Mouse (Mus musculus) left cerebral cortex, postnatal 14 days (tissue): ENCODE data around the gene Tlr5. TPM values are rescaled to one million over a fixed set of nuclear protein-coding genes. Genes with fewer than 3 reads are reported as not detected.

Experiments used
- DNase-seq, 2 experiments: peaks; one replicate each; pipeline ENCODE4 v3.0.0; 2021 to 2022; ENCODE audit warnings: low spot score in 2 of 2, mixed read lengths in 1 of 2
- intact Hi-C: fragments of 180-260 bp; cut with DNase I; formaldehyde crosslinking; loops from one replicate; pipeline ENCODE4 v1.15.1; 2025
- total RNA-seq, 2 experiments: library from RNA; stranded (reverse); gene quantifications; 2 replicates each; pipeline ENCODE4 v1.2.3; 2021

Tlr5 gene
- total RNA-seq, 2 experiments from 2014 or later, result 0.44 to 0.70 TPM

DNA sequence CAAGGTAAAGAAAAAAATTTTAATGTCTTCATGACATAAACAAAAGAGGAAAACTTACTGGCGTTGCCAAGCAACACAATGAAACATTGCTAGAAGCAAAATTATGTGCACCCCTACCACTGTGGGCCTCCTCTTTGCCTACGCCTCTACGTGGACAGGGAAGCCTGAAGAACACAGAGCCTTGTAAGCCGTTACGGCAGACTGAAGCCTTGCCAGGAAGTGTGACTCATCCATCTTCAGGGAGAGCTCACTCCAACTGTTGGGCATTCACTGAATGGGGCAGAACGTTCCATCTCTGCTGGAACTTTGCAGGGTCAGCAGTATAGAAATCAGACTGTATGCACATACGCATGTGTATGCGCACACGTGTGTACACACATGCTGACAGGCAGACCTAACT, 3.3 kb upstream of the Tlr5 start:
- DNase-seq, result peak; percentile 77 to 92
- intact Hi-C loops, result no loop called here

DNA sequence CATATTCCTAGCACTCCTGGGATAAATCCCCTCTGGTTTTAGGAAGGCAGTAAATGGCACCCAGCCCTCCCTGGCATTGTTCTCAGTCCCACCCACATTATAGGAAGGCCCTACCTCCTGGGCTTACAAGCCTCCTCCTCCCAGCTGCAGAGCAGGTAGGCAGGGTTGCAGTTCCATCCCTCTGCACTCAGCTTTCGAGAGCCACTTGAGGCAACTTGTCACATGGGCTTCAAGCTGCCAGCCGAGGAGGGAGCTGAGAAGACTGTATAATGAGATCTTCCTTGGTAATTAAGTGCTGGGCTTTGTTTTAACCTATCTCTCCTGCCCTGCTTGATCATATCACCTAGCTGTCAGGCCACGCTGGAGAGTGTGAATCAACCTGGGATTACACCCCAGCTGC, 1.4 kb upstream of the Tlr5 start:
- no peak for DNase-seq
- intact Hi-C loops, result no loop called here

DNA sequence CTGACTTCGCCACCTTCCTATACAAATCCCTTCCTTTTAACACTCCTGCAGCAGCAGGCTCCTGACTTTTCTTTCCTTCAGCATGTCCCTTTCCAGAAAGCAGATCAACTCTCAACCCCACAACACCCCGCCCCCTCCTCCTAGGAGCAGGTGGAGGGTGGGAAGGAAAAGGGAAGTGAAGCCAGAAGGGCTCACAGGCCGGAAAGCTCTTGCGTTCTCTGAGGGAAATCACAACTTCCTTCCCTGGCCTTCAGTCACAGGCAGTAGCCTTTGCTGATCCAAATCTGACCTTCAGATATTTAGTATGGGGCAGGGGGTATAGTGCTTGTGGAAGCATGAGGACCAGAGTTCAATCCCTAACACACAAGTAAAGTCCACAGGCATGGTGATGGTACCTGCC, 921 bp upstream of the Tlr5 start:
- DNase-seq, result no peak
- intact Hi-C loops, result no loop called here

DNA sequence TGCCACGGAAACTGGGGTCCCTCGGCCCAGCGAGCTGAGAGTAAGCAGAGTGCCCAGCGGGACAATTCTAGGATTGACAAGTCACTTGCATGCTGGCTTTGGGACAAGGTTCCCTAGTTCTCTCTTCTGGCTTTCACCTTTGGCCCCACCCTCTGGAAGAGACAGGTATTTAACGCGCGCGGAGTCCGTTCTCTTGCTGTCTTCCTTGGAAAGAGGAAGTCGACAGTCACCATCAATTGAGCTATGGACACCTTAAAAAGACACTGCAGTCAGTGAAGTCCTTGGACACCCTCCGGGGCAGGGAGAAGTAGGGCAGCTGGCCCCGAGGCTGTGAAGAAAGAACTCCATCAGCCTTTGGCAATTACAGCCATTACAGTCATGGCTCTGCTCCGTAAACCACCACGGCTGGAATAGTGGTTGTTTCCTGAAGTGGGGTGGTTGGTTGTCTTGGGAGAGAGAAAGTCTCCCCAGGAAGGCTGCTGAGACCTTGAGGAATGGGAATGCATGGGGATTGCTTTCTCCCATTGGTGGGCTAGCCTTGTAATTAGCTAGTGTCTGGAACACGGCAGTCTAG, 546 bp downstream of the Tlr5 start:
- no peak for DNase-seq
- intact Hi-C loops, result no loop called here

DNA sequence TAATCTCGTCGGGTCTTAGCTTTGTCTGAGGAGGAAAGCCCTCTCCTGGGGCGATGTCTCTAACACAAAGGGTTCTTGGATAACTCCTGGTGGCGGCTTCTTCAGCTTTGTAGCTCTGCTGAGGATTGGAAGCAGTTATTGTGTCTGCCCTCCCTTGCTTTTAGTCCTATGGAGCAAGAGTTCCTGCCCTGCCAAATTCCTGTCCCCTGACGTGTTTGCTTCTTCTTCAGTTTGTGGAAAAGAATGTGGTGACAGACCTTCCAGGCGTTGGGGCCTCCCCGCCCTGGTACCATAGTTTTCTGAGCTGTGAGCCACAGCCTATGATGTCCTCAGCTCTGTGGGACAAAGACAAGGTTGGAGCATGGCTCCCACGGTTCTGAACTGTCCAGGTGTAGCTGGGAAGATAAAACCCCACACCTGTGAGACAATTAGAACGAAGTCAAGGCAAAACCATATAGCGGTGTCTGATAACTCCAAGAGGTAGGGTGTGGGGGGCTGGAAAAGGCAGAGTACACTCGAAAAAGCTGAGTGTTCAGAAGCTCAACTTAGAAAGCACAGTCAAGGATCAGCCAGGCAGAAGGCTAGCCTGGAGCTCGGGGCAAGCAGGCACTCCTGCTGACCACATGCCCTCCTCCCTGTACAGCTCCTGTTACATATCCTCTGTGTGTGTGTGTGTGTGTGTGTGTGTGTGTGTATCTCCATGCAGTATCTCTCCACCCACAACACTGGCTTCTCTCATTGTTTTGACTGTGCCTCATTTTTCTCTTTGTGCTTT, 1.8 kb downstream of the Tlr5 start:
- intact Hi-C loops, result no loop called here
- no peak for DNase-seq

DNA sequence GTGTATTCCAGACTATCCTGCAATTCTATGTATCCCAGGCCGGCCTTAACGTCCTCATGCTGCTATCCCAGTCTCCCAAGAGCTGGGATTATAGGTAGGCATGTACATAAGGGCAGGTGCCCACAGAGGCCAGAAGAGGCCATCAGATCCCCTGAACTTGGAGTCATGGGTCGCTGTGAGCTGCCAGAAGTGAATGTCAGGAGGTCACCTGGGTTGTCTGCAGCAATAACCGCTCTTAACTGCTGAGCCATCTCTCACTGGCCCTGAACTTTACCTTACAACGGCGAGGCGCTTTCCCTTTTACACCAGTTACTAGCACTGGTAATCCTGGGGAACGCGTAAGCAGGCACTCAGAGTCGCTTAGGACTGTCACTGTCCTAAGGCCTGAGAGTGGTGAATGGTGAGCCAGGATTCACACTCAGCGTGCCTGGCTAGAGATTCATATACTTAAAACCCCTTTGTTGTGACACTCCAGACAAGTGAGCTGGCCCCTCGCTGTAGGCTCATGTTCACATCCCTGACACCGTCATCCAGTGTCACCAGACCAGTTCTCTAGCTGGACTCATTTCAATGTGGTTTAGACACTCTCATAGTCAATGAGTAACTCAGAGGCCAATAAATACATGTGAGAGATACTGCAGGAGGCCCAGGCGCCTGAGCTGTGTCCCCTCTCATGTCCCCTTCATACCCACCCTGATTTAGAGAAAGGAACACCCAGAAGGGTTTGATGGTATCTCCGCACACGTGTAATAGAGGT, 2.6 kb downstream of the Tlr5 start:
- intact Hi-C loops, result no loop called here
- no peak for DNase-seq

DNA sequence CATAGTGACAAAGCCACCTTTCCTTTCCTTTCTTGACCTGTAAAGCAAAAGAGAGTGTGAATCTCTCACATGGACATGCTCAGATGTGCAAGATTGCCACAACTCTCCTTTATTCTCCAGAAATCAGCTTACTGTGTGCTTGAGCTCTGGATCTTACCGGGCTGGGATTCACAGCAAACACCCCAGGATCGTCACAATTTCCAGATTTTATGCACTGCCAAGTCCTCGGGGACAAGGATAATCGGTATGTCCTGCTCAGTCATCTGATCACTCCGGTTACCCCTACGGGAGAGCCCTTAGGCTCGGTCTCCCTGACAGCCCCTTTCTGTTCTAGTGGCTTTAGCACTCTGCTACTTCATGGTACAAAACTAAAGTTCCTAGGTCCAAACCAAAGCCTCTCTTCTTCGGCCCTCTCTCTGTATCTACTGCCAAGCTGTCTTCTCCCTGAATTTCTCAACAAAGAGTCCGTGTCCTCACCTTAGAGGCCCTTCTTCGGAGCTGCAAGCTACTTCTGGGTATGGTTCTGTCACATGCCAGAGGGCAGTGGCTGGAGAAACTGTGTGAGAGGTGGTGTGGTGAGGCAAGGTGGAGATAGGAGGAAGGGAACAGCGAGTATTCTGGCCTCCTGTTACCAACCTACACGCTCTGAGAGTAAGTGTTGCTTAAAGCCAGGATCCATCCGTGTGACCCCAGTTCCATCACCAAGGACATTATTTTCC, 3.4 kb downstream of the Tlr5 start:
- intact Hi-C loops, result no loop called here
- DNase-seq, result no peak

DNA sequence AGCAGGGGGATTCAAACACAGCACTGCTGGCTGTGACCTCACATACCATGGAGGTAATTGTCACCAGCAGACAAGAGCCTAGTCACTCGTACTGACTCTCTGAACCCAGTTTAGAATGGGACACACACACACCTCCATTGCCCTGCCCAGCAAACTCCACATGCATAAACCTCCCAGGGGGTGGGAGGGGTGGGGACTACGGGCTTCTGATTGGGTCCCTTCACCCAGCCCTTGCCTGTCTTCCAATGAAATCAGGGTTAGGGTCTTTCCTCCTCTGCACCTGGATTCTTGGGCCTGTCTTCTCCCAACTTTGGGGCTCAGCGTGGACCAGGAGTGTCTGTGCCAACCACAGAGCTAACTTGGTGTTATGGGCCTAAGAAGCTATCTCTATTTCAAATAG, 4.2 kb downstream of the Tlr5 start:
- DNase-seq, result no peak
- intact Hi-C loops, result no loop called here

DNA sequence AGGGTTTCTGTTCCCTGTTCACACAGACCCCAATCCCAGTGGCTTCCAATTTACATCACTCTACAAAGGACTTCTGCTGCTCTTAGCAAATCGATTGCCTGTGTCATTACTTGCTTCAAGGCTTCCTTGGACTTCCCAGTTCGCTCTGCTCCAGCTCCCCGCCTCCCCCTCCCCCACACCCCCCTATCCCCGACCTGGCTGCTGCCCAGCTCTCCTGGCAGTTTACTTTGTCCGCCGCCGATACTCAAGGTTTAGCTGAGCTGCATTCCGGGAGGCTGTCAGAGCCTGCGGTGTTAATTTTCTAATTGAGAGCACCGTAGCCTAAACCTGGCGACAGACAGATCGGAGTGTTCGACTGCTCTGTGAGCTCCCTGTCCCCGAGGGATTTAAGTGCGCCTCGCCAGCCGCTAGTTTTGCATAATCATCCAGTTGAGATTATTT, 4.7 kb downstream of the Tlr5 start:
- intact Hi-C loops, result no loop called here
- DNase-seq, result no peak

DNA sequence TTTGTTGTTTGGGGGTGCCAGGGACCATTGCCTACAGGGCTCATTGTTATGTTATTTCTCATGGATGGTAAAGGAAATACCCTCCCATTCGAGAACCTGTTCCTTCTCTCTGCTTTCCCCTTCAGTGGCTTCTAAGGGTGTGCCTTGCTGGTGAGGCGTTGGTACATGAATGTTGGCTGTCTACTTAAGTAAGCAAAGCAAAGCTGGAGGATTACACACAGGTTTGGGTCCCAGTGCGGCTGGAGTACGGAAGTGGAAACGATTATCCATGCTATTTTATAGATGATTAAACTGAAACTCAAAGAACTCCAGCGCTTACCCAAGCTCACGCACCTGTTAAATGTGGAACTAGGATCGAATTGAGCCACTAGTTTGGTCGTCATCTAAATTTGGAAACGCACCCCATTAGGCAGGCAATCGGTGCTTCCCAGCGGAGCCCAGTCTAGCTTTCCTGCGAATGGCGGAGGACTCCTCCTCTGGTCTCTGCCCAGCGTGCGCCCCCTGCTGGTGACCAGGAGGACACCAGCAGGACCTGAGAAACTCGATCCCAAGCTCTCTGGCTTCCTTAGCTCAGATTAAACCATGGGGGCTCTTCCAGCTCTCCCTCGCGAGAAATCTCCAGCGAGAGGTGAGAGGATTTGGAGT, 5.3 kb downstream of the Tlr5 start:
- DNase-seq, result peak; percentile 55 to 82
- intact Hi-C loops, result loop anchor here (5.0 kb wide), 3 partner anchors 93 to 398 kb away; partner anchors contain the start of gene Susd4

DNA sequence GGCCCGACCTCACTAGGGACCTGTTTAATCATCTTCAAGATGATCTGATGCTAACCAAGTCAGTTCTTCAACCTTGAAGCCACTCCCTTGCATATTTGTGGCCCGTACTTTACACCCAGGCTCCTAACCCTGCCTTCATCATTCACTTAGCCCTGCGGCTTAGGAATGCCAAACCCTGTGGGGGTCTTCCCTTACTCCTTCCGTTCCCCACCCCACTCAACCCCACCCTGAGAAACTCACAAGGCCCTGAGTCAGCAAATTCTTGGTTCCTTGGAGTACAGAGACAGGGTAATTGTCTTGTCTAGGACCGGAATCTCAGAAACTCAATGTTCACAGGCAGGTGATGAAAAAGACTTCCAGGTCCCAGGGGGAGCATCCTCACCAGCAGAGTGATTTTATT, 6.5 kb downstream of the Tlr5 start:
- no peak for DNase-seq
- intact Hi-C loops, result loop anchor here (5.0 kb wide), 3 partner anchors 94 to 399 kb away; partner anchors contain the start of gene Susd4

DNA sequence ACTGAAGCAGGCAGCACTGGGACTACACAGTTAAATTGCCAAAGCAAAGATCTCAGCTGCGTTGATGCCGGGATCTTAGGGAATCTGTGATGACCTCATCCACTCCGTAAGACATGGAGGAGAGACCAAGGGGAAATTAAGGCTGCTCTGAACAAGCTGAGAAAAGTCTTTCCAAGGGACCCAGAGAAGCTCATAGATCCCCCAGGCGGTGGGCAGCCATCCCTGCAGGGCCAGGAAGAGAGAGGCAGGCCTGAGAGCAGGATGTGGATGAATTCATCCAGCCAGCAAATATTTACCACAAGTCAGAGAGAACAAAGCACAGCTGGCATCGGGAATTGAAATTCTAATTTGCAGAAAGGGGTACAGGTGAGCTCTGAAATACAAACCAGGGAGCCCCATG, 8.7 kb downstream of the Tlr5 start:
- intact Hi-C loops, result loop anchor here (5.0 kb wide), 3 partner anchors 96 to 401 kb away; partner anchors contain the start of gene Susd4
- DNase-seq, result no peak

DNA sequence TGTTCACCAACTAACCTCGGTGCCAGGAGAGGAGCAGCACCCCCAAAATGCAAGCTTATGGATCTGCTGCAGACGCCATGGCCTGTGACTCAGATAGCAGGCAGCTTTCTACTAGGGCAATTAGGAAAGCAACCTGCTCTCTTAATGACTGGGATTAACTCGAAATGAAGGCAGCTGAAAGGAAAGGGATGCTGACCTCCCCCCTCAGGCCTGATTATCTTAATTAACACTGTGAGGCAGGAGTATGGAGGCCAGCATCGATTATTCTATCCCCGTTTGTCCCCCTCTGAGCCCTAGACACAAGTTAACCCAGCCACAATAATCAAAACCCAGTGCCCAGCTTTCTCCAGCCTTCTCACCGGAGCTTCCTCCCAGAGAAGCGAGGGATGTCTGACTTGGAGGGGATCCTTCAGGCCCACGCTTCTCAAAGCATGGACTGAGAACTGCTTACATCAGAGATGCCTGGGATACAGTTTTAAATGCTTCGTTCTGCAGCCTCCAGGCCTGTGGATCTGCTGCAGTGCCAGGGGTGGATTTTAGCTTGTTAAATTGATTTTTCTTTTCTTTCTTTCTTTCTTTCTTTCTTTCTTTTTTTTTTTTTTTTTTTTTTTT, 10.4 kb downstream of the Tlr5 start:
- no peak for DNase-seq
- intact Hi-C loops, result loop anchor here (5.0 kb wide), 3 partner anchors 98 to 403 kb away; partner anchors contain the start of gene Susd4

DNA sequence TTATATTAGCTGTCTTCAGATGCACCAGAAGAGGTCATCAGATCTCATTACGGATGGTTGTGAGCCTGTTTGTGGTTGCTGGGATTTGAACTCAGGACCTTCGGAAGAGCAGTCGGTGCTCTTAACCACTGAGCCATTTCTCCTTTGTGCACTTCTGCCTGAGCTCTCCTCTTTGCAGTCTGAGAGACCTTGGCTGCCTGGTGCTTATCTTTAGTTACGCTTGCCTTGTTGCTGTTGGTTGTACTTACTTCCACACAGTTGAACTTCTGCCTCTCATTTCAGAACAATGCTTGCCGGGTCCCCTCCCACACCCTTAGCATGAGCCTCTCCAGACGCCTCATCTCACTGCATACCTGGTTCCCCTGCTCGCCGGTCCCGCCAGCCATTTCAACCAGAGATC, 14.1 kb downstream of the Tlr5 start:
- intact Hi-C loops, result no loop called here
- DNase-seq, result no peak

DNA sequence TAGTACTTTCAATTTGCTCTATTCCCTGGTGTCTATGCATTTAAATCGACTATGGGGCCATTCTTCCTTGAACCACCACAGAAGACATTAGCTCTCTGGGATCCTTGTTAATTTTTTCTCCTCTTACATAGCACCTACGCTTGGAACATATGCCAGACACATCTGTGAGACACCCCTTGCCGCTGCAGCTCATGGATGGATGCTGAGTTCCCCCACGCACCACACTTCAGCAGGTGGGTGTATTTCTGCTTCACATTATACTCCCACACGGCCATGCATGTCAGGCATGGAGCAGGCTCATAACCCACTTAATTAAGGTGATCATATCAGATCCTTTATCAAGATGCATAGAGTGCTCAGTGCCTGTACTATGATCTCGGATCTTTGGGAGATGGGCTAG, 17.7 kb downstream of the Tlr5 start:
- intact Hi-C loops, result no loop called here
- DNase-seq, result no peak

DNA sequence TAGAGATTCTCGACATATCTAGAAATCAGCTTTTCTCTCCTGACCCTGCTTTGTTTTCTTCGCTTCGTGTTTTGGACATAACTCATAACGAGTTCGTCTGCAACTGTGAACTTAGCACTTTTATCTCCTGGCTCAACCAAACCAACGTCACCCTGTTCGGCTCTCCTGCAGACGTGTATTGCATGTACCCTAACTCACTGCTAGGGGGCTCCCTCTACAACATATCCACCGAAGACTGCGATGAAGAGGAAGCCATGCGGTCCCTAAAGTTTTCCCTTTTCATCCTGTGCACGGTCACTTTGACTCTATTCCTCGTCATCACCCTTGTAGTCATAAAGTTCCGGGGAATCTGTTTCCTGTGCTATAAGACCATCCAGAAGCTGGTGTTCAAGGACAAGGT, 20.2 kb downstream of the Tlr5 start:
- no peak for DNase-seq
- intact Hi-C loops, result no loop called here

DNA sequence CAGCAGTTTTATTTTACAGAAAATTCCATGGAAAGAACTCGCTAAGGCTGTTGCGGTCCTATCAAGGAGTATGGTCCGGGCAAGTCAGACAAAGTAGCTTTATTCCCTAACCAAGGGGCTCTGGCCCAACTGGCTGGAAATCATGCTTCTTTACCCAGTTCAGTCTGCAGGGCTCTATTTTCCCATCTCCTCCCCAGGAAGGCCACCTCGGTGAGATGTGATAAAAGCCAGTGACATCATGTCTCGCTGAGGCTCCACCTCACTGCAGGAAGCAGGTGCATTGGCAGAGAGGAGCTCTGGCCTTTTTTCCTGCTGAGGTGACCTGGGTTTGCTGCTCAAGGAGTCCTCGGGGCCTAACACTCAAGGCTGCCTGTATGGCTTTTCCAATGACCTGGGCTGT, 26.1 kb downstream of the Tlr5 start:
- DNase-seq, result no peak
- intact Hi-C loops, result no loop called here

DNA sequence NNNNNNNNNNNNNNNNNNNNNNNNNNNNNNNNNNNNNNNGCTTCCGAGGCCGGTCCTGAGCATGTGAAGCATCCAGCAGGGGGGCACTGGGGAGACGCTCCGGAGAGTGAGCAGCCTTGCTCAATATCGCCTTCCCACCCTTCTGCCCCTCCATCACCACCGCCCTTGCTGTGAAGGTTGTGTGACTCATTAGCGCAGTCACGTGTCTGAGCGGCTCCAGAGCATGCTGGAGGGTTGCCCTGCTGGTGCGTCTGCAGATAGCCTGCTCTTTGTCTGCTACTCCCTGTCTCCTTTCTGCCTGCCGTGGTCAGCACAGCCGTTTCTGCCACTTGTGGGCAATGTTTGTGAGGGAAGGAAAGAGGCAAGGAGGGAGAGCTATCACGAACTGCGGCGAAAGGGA, 28.4 kb downstream of the Tlr5 start:
- intact Hi-C loops, result no loop called here
- peak; percentile 84 to 91 for DNase-seq
